In genomic region chr9:96431081-96431480, GRCm38 (mm10) we compare ENCODE assay signal across 23 mouse cellular contexts. TPM values are rescaled to one million over a fixed set of nuclear protein-coding genes. Genes with fewer than 3 reads are reported as not detected.
A peak's percentile ranks its signal among the peaks of the same experiment; 100 is the strongest.
DNase-seq lines count a peak whose midpoint lies in the region; ATAC-seq and TF ChIP-seq lines count a peak whose summit lies in the region.
"Had no signal": no experiment of that assay in that cellular context is flagged by ENCODE, and none has a peak within 500 bp of the region (broad histone marks: within the 10 kb centered on the region; RNA-seq: fewer than 3 reads in every experiment).

No protein-coding gene starts in this region.

- 0 out of 2 replicates have a peak, but pooled peaks cover 6% of the 10 kb centered on the region for H3K4me1 ChIP-seq in kidney, embryonic 14.5 days (ENCODE audit: control insufficient read depth, insufficient read depth, low read length)
- H3K4me1 ChIP-seq in stomach, embryonic 14.5 days (ENCODE audit: control insufficient read depth, insufficient read depth, low read length), result peaks cover 7% of the 10 kb centered on the region; the same call in 1 of the 2 replicates
- H3K4me1 ChIP-seq in stomach, postnatal 0 days (replicated peaks; ENCODE audit: control insufficient read depth, insufficient read depth), result no peaks in the 10 kb centered on the region
- H3K4me1 ChIP-seq: midbrain, embryonic 13.5 days had no signal

- ATAC-seq in kidney, embryonic 14.5 days (ENCODE audit: low FRiP score, low TSS enrichment), result no peak
- ATAC-seq in stomach, embryonic 14.5 days (ENCODE audit: insufficient number of reproducible peaks, insufficient read depth, low FRiP score, low read depth), result no peak
- ATAC-seq in stomach, postnatal 0 days (ENCODE audit: low FRiP score, low TSS enrichment), result no peak
- ATAC-seq: activated CD4-positive, CD25-positive, alpha-beta regulatory T cell, adult 4 months; midbrain, embryonic 13.5 days had no signal

- no peak for TF ChIP-seq CTCF in stomach, postnatal 0 days (IDR thresholded peaks at IDR 0.05; ENCODE audit: low read depth)

- WGBS in kidney, embryonic 14.5 days, result 56% methylated on average over 3 of the region's 3 CpGs
- WGBS in stomach, embryonic 14.5 days, result 35% methylated on average over 3 of the region's 3 CpGs
- WGBS in stomach, postnatal 0 days, result 39% methylated on average over 3 of the region's 3 CpGs

- no peak overlapping the region for H3K4me2 ChIP-seq in kidney, embryonic 14.5 days (replicated peaks; ENCODE audit: low read depth, low read length)
- H3K4me2 ChIP-seq in stomach, embryonic 14.5 days (replicated peaks; ENCODE audit: low read depth, low read length), result no peak overlapping the region
- no peak overlapping the region for H3K4me2 ChIP-seq in stomach, postnatal 0 days (replicated peaks; ENCODE audit: low read depth)
- H3K4me2 ChIP-seq: heart, embryonic 12.5 days; hindbrain, embryonic 14.5 days; midbrain, embryonic 13.5 days; neural tube, embryonic 13.5 days had no signal

- no peaks in the 10 kb centered on the region for H3K27me3 ChIP-seq in kidney, embryonic 14.5 days (ENCODE audit: control insufficient read depth, insufficient read depth, low read length)
- no peaks in the 10 kb centered on the region for H3K27me3 ChIP-seq in stomach, embryonic 14.5 days (ENCODE audit: control insufficient read depth, insufficient read depth, low read length)
- no peaks in the 10 kb centered on the region for H3K27me3 ChIP-seq in stomach, postnatal 0 days (ENCODE audit: control insufficient read depth, insufficient read depth, low read length)
- H3K27me3 ChIP-seq: heart, embryonic 12.5 days; midbrain, embryonic 13.5 days; neural tube, embryonic 13.5 days had no signal

- H3K27ac ChIP-seq in kidney, embryonic 14.5 days (ENCODE audit: low read depth, low read length), result no peak overlapping the region
- peak overlapping the region; percentile 6; the same call in 1 of the 2 replicates for H3K27ac ChIP-seq in stomach, embryonic 14.5 days (ENCODE audit: low read length)
- no peak overlapping the region for H3K27ac ChIP-seq in stomach, postnatal 0 days (replicated peaks)
- H3K27ac ChIP-seq: forebrain, embryonic 10.5 days; gastrocnemius, adult 2 months; hindbrain, embryonic 14.5 days; limb, embryonic 10.5 days; liver, embryonic 14.5 days; midbrain, embryonic 13.5 days; neural tube, embryonic 13.5 days had no signal

- TF ChIP-seq EP300 in stomach, postnatal 0 days (optimal IDR thresholded peaks at IDR 0.05), result no peak

- H3K36me3 ChIP-seq in kidney, embryonic 14.5 days (ENCODE audit: control insufficient read depth, insufficient read depth, low read length), result no peaks in the 10 kb centered on the region
- H3K36me3 ChIP-seq in stomach, embryonic 14.5 days (ENCODE audit: control insufficient read depth, insufficient read depth, low read length), result no peaks in the 10 kb centered on the region
- H3K36me3 ChIP-seq in stomach, postnatal 0 days (ENCODE audit: control insufficient read depth, insufficient read depth, low read length), result no peaks in the 10 kb centered on the region
- H3K36me3 ChIP-seq: forebrain, embryonic 10.5 days; heart, embryonic 12.5 days; limb, embryonic 10.5 days; midbrain, embryonic 13.5 days; neural tube, embryonic 13.5 days had no signal

- no peak overlapping the region for H3K4me3 ChIP-seq in kidney, embryonic 14.5 days (ENCODE audit: low read length)
- H3K4me3 ChIP-seq in stomach, embryonic 14.5 days (ENCODE audit: low read depth, low read length), result no peak overlapping the region
- H3K4me3 ChIP-seq in stomach, postnatal 0 days (ENCODE audit: low read depth, low read length), result no peak overlapping the region
- H3K4me3 ChIP-seq: forebrain, embryonic 10.5 days; gastrocnemius, adult 2 months; heart, embryonic 12.5 days; limb, embryonic 10.5 days; midbrain, embryonic 13.5 days; neural tube, embryonic 13.5 days had no signal

- peak; percentile 25 to 27 for DNase-seq in kidney, adult 8-10 months
- DNase-seq in stomach, postnatal 0 days (ENCODE audit: low spot score), result no peak
- peak; percentile 54 for DNase-seq in kidney, postnatal 14 days
- no peak for DNase-seq in natural killer cell, adult 2 months (ENCODE audit: low spot score in 2 of 2)
- DNase-seq in embryo, embryonic 10.5 days (ENCODE audit: low spot score), result no peak
- DNase-seq: cerebellum, adult 2 months; cerebellum, postnatal 36 days; gastrocnemius, adult 2 months; heart, postnatal 36 days; layer of hippocampus, adult 9-11 months; lung, postnatal 10 days; right cerebral cortex, postnatal 25 days; thymus, postnatal 36 days had no signal

- H3K9ac ChIP-seq in kidney, embryonic 14.5 days (ENCODE audit: low read depth, low read length), result no peak overlapping the region
- no peak overlapping the region for H3K9ac ChIP-seq in stomach, embryonic 14.5 days (replicated peaks; ENCODE audit: low read depth, low read length)
- no peak overlapping the region for H3K9ac ChIP-seq in stomach, postnatal 0 days (ENCODE audit: low read length)
- H3K9ac ChIP-seq: heart, embryonic 12.5 days; hindbrain, embryonic 14.5 days; liver, embryonic 14.5 days; midbrain, embryonic 13.5 days; neural tube, embryonic 13.5 days had no signal

- no peaks in the 10 kb centered on the region for H3K9me3 ChIP-seq in kidney, embryonic 14.5 days (ENCODE audit: control insufficient read depth, low read length)
- H3K9me3 ChIP-seq in stomach, embryonic 14.5 days (ENCODE audit: control insufficient read depth, low read depth, low read length), result no peaks in the 10 kb centered on the region
- no peaks in the 10 kb centered on the region for H3K9me3 ChIP-seq in stomach, postnatal 0 days (ENCODE audit: control insufficient read depth, low read length)
- H3K9me3 ChIP-seq: forebrain, embryonic 10.5 days; heart, embryonic 12.5 days; limb, embryonic 10.5 days; midbrain, embryonic 13.5 days; neural tube, embryonic 13.5 days had no signal

RNA-seq across cellular contexts. Expression of gene Rnf7, which starts 47.4 kb away (rescaled TPM):
- polyA plus RNA-seq in kidney, embryonic 14.5 days (2014; fragmentation: Nextera tagmentation; extraction: Ambion mirVana), result 265 and 292 TPM in 2 replicates
- 250 and 254 TPM in 2 replicates for polyA plus RNA-seq in stomach, embryonic 14.5 days (2014; fragmentation: Nextera tagmentation; extraction: Ambion mirVana)
- 163 and 169 TPM in 2 replicates for polyA plus RNA-seq in stomach, postnatal 0 days (2015; fragmentation: Nextera tagmentation; extraction: Ambion mirVana)

Comparison
In these comparisons a context has a peak if more than half of its experiments do, and no peak if none do; other contexts are left out.
1. DNase-seq: peak in kidney, adult 8-10 months (2 of 2) and kidney, postnatal 14 days (single experiment); none in stomach, postnatal 0 days (single experiment), natural killer cell, adult 2 months (0 of 2) and embryo, embryonic 10.5 days (single experiment).